Mouse (Mus musculus): ENCODE measurements around the gene Rin3. TPM values are rescaled to one million over a fixed set of nuclear protein-coding genes. Genes with fewer than 3 reads are reported as not detected.

Rin3 gene
- polyA plus RNA-seq, 1 experiment from 2014 or later, result 12.5 TPM

GRCm38 (mm10) chr12:102324156-102324885, 41.5 kb downstream of the Rin3 start:
- DNase-seq (ENCODE audit: low spot score) (peak; percentile 36), ATAC-seq (ENCODE audit: low read depth) (0 out of 2 replicates have a peak, but pooled peaks have one; percentile 5)
- Histone ChIP-seq H3K9ac (ENCODE audit: low read depth, low read length) (no peak overlapping the region), H3K4me1 (ENCODE audit: control insufficient read depth, insufficient read depth, low read length) (no peaks in the 10 kb centered on the region), H3K27ac (replicated peaks; ENCODE audit: low read depth, low read length) (peak overlapping the region; percentile 39), H3K36me3 (ENCODE audit: control insufficient read depth, insufficient read depth, low read length) (no peaks in the 10 kb centered on the region), H3K27me3 (replicated peaks; ENCODE audit: control insufficient read depth, insufficient read depth, low read length) (no peaks in the 10 kb centered on the region), H3K9me3 (ENCODE audit: control insufficient read depth, low read length) (no peaks in the 10 kb centered on the region), H3K4me2 (ENCODE audit: low read depth, low read length) (no peak overlapping the region), H3K4me3 (ENCODE audit: low read depth, low read length) (no peak overlapping the region)
- WGBS, result 74% methylated on average over 6 of the region's 6 CpGs

DNA sequence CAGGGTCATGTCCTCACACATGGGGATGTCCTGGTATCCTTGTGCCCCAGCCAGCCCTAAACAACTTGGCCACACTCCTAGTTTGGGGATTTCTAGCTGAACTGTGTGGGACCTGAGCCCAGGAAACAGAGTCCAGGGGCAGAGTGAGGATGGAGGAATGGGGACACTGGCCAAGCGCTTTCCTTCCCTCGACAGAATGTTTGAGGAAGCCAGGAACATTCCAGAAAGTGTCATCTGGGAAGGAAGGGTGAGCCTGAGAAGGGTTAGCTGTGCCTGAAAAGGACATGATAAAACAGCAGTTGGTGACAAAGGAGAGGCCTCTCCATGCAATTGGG, 42.0 kb downstream of the Rin3 start:
- H3K4me1 ChIP-seq (ENCODE audit: control insufficient read depth, insufficient read depth, low read length), result no peaks in the 10 kb centered on the region
- no peak overlapping the region for H3K9ac ChIP-seq (ENCODE audit: low read depth, low read length)
- DNase-seq (ENCODE audit: low spot score) (no peak), ATAC-seq (ENCODE audit: low read depth) (no peak)
- H3K27ac ChIP-seq (replicated peaks; ENCODE audit: low read depth, low read length), result no peak overlapping the region
- H3K4me2 ChIP-seq (ENCODE audit: low read depth, low read length), result no peak overlapping the region
- no peak overlapping the region for H3K4me3 ChIP-seq (ENCODE audit: low read depth, low read length)
- H3K27me3 ChIP-seq (replicated peaks; ENCODE audit: control insufficient read depth, insufficient read depth, low read length), result no peaks in the 10 kb centered on the region
- WGBS, result 89% methylated on average over 2 of the region's 2 CpGs
- H3K36me3 ChIP-seq (ENCODE audit: control insufficient read depth, insufficient read depth, low read length), result no peaks in the 10 kb centered on the region
- H3K9me3 ChIP-seq (ENCODE audit: control insufficient read depth, low read length), result no peaks in the 10 kb centered on the region

DNA sequence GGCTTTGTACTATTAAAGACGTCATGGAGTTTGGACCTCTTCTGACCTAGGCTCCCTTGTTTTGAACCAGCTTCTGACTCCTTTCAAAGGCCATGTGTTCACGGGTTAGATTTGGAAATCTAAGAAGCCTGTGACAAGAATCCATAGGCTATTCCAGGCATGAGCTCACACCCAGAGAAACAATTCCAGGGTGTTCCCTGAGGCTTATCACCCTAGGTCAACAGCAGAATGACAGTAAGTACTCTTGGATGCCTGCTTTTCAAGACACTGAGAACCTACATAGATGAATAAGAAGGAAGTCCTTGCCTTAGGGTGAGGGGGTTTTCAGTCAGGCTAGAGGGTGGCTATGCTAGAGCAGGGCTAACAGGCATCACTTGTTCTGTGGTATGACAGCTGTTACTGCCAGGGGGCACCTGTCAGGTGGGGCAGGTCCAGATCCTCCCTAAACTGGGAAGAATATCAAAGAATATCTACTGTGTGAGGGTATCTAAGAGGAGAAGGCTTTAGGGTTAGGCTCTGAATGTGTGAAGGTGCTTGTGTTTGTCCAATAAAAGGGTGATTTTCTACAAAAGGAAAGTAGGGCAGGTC, 44.0 kb downstream of the Rin3 start:
- H3K36me3 ChIP-seq (ENCODE audit: control insufficient read depth, insufficient read depth, low read length), result no peaks in the 10 kb centered on the region

DNA sequence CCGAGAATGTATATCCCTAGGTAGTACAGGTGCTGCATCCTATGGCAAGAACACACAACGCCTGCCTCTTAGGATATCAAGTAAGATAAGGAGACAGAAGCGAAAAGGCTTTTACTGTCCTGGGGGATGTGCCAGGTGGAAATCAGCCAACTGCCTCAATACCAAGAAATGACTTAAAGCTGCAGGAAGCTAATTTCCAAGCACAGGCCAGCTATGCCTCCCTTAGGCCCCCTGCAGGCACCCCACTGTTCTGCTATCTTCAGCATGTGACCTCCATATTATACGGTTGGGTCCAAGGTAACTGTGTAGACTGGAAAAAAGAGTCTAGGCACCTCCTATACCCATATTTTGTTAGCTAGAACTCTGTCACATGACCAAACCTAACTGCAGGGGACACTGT, 44.7 kb downstream of the Rin3 start:
- Histone ChIP-seq H3K4me3 (ENCODE audit: low read depth, low read length) (no peak overlapping the region), H3K27me3 (replicated peaks; ENCODE audit: control insufficient read depth, insufficient read depth, low read length) (no peaks in the 10 kb centered on the region), H3K27ac (replicated peaks; ENCODE audit: low read depth, low read length) (no peak overlapping the region), H3K9ac (ENCODE audit: low read depth, low read length) (no peak overlapping the region), H3K4me2 (ENCODE audit: low read depth, low read length) (no peak overlapping the region), H3K4me1 (ENCODE audit: control insufficient read depth, insufficient read depth, low read length) (no peaks in the 10 kb centered on the region), H3K36me3 (ENCODE audit: control insufficient read depth, insufficient read depth, low read length) (no peaks in the 10 kb centered on the region), H3K9me3 (ENCODE audit: control insufficient read depth, low read length) (no peaks in the 10 kb centered on the region)
- ATAC-seq (ENCODE audit: low read depth) (no peak), DNase-seq (ENCODE audit: low spot score) (no peak)
- WGBS, result 67% methylated on average over 4 of the region's 4 CpGs

More for the DNA sequence above, 44.0 kb downstream of the Rin3 start:
- DNase-seq (ENCODE audit: low spot score) (no peak), ATAC-seq (ENCODE audit: low read depth) (no peak)
- 67% methylated on average over 2 of the region's 2 CpGs for WGBS
- Histone ChIP-seq H3K4me1 (ENCODE audit: control insufficient read depth, insufficient read depth, low read length) (no peaks in the 10 kb centered on the region), H3K27ac (replicated peaks; ENCODE audit: low read depth, low read length) (no peak overlapping the region), H3K9ac (ENCODE audit: low read depth, low read length) (no peak overlapping the region), H3K9me3 (ENCODE audit: control insufficient read depth, low read length) (no peaks in the 10 kb centered on the region), H3K27me3 (replicated peaks; ENCODE audit: control insufficient read depth, insufficient read depth, low read length) (no peaks in the 10 kb centered on the region), H3K4me3 (ENCODE audit: low read depth, low read length) (no peak overlapping the region), H3K4me2 (ENCODE audit: low read depth, low read length) (no peak overlapping the region)

DNA sequence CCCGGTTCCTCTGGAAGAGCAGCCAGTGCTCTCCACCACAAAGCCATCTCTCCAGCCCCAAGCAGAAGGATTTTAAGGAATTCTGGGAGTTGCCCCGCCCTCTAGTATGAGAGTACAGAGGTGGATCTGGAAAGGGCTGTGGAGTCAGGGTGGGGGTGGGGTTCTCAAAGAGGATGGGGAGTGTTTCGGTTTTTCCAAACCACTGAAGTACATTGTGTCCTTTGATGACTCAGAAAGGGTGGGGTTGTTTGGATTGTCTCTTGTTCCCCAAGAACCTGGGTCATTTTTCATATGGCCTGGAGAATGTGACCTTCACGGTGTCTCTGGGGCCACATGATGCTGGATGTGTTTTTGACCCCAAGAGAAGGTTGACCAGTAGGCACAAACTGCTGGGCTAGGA, 45.2 kb downstream of the Rin3 start:
- no peaks in the 10 kb centered on the region for H3K9me3 ChIP-seq (ENCODE audit: control insufficient read depth, low read length)
- H3K4me1 ChIP-seq (ENCODE audit: control insufficient read depth, insufficient read depth, low read length), result no peaks in the 10 kb centered on the region
- no peak for DNase-seq (ENCODE audit: low spot score)
- no peaks in the 10 kb centered on the region for H3K36me3 ChIP-seq (ENCODE audit: control insufficient read depth, insufficient read depth, low read length)
- no peak overlapping the region for H3K4me3 ChIP-seq (ENCODE audit: low read depth, low read length)
- H3K27me3 ChIP-seq (replicated peaks; ENCODE audit: control insufficient read depth, insufficient read depth, low read length), result no peaks in the 10 kb centered on the region
- H3K9ac ChIP-seq (ENCODE audit: low read depth, low read length), result no peak overlapping the region
- no peak overlapping the region for H3K4me2 ChIP-seq (ENCODE audit: low read depth, low read length)
- no peak overlapping the region for H3K27ac ChIP-seq (replicated peaks; ENCODE audit: low read depth, low read length)
- ATAC-seq (ENCODE audit: low read depth), result no peak
- 78% methylated on average over 4 of the region's 4 CpGs for WGBS

- H3K27me3 ChIP-seq (replicated peaks; ENCODE audit: control insufficient read depth, insufficient read depth, low read length), result no peaks in the 10 kb centered on the region
- no peaks in the 10 kb centered on the region for H3K36me3 ChIP-seq (ENCODE audit: control insufficient read depth, insufficient read depth, low read length)
- H3K9ac ChIP-seq (ENCODE audit: low read depth, low read length), result no peak overlapping the region
- ATAC-seq (ENCODE audit: low read depth), result no peak
- 88% methylated on average over 4 of the region's 4 CpGs for WGBS
- H3K4me3 ChIP-seq (ENCODE audit: low read depth, low read length), result no peak overlapping the region
- H3K4me1 ChIP-seq (ENCODE audit: control insufficient read depth, insufficient read depth, low read length), result no peaks in the 10 kb centered on the region
- no peak overlapping the region for H3K27ac ChIP-seq (replicated peaks; ENCODE audit: low read depth, low read length)
- no peaks in the 10 kb centered on the region for H3K9me3 ChIP-seq (ENCODE audit: control insufficient read depth, low read length)
- DNase-seq (ENCODE audit: low spot score), result no peak
- no peak overlapping the region for H3K4me2 ChIP-seq (ENCODE audit: low read depth, low read length)
These were observed 47.3 kb downstream of the Rin3 start for GRCm38 (mm10) chr12:102330188-102330587.

- Histone ChIP-seq H3K36me3 (ENCODE audit: control insufficient read depth, insufficient read depth, low read length) (no peaks in the 10 kb centered on the region), H3K9ac (ENCODE audit: low read depth, low read length) (no peak overlapping the region), H3K27me3 (replicated peaks; ENCODE audit: control insufficient read depth, insufficient read depth, low read length) (no peaks in the 10 kb centered on the region), H3K4me2 (ENCODE audit: low read depth, low read length) (no peak overlapping the region), H3K4me3 (ENCODE audit: low read depth, low read length) (no peak overlapping the region), H3K4me1 (ENCODE audit: control insufficient read depth, insufficient read depth, low read length) (no peaks in the 10 kb centered on the region), H3K27ac (replicated peaks; ENCODE audit: low read depth, low read length) (no peak overlapping the region), H3K9me3 (ENCODE audit: control insufficient read depth, low read length) (no peaks in the 10 kb centered on the region)
- ATAC-seq (ENCODE audit: low read depth) (no peak), DNase-seq (ENCODE audit: low spot score) (no peak)
These were observed 47.9 kb downstream of the Rin3 start for GRCm38 (mm10) chr12:102330731-102331130.

GRCm38 (mm10) chr12:102333101-102333500, 50.3 kb downstream of the Rin3 start:
- Histone ChIP-seq H3K4me2 (ENCODE audit: low read depth, low read length) (no peak overlapping the region), H3K36me3 (ENCODE audit: control insufficient read depth, insufficient read depth, low read length) (no peaks in the 10 kb centered on the region), H3K4me1 (ENCODE audit: control insufficient read depth, insufficient read depth, low read length) (no peaks in the 10 kb centered on the region), H3K27me3 (replicated peaks; ENCODE audit: control insufficient read depth, insufficient read depth, low read length) (no peaks in the 10 kb centered on the region), H3K9me3 (ENCODE audit: control insufficient read depth, low read length) (no peaks in the 10 kb centered on the region), H3K27ac (replicated peaks; ENCODE audit: low read depth, low read length) (no peak overlapping the region), H3K4me3 (ENCODE audit: low read depth, low read length) (no peak overlapping the region), H3K9ac (ENCODE audit: low read depth, low read length) (no peak overlapping the region)
- ATAC-seq (ENCODE audit: low read depth) (no peak), DNase-seq (ENCODE audit: low spot score) (no peak)
- WGBS, result 89% methylated on average over 2 of the region's 2 CpGs

- H3K9me3 ChIP-seq (ENCODE audit: control insufficient read depth, low read length), result no peaks in the 10 kb centered on the region
- no peaks in the 10 kb centered on the region for H3K27me3 ChIP-seq (replicated peaks; ENCODE audit: control insufficient read depth, insufficient read depth, low read length)
- no peak for DNase-seq (ENCODE audit: low spot score)
- no peak overlapping the region for H3K9ac ChIP-seq (ENCODE audit: low read depth, low read length)
- no peak overlapping the region for H3K27ac ChIP-seq (replicated peaks; ENCODE audit: low read depth, low read length)
- WGBS, result 67% methylated on average over 2 of the region's 2 CpGs
- no peaks in the 10 kb centered on the region for H3K4me1 ChIP-seq (ENCODE audit: control insufficient read depth, insufficient read depth, low read length)
- no peak overlapping the region for H3K4me3 ChIP-seq (ENCODE audit: low read depth, low read length)
- no peak overlapping the region for H3K4me2 ChIP-seq (ENCODE audit: low read depth, low read length)
- H3K36me3 ChIP-seq (ENCODE audit: control insufficient read depth, insufficient read depth, low read length), result no peaks in the 10 kb centered on the region
- ATAC-seq (ENCODE audit: low read depth), result no peak
These were observed 56.2 kb downstream of the Rin3 start for GRCm38 (mm10) chr12:102339085-102339484.
